Mouse (Mus musculus) lung, postnatal 14 days (tissue): Measurements from ENCODE around the gene Sos1.
A peak's percentile ranks its signal among the peaks of the same experiment; 100 is the strongest.
"Not testable (repeated sequence)": the region's sequence is repeated elsewhere in the genome, so short reads cannot be mapped to it uniquely, and the experiment has no call there.

Experiments used
- DNase-seq: peaks from one replicate; pipeline ENCODE4 v3.0.0; 2021

The Sos1 gene

GRCm38 (mm10) chr17:80418572-80419210, 61.6 kb downstream of the Sos1 start:
- DNase-seq: no peak

GRCm38 (mm10) chr17:80411182-80411581, 69.1 kb downstream of the Sos1 start:
- DNase-seq: no peak

GRCm38 (mm10) chr17:80398243-80398642, 82.0 kb downstream of the Sos1 start:
- DNase-seq: no peak

GRCm38 (mm10) chr17:80391423-80392403, 88.5 kb downstream of the Sos1 start:
- peak; percentile 61 for DNase-seq

- no peak for DNase-seq
These were observed 90.2 kb downstream of the Sos1 start for GRCm38 (mm10) chr17:80390024-80390423.

- DNase-seq: no peak
These were observed 94.6 kb downstream of the Sos1 start for GRCm38 (mm10) chr17:80385671-80386070.

- not testable (repeated sequence) for DNase-seq
These were observed 101.9 kb downstream of the Sos1 start for GRCm38 (mm10) chr17:80378386-80378785.

GRCm38 (mm10) chr17:80373726-80374096, 106.5 kb downstream of the Sos1 start:
- DNase-seq: no peak

- peak; percentile 90 for DNase-seq
These were observed 107.1 kb downstream of the Sos1 start, which contains the start of gene Gm10190 for GRCm38 (mm10) chr17:80372989-80373725. Gm10190 (minus strand) TSS chr17:80373541.

GRCm38 (mm10) chr17:80368606-80369005, 111.6 kb downstream of the Sos1 start:
- no peak for DNase-seq

GRCm38 (mm10) chr17:80367276-80367675, 113.0 kb downstream of the Sos1 start:
- DNase-seq: peak; percentile 22

GRCm38 (mm10) chr17:80360245-80360644, 120.0 kb downstream of the Sos1 start:
- DNase-seq: no peak

- no peak for DNase-seq
These were observed 133.0 kb downstream of the Sos1 start for GRCm38 (mm10) chr17:80347234-80347633.

- DNase-seq: no peak
These were observed 133.6 kb downstream of the Sos1 start for GRCm38 (mm10) chr17:80346591-80347125.

GRCm38 (mm10) chr17:80345277-80345676, 135.0 kb downstream of the Sos1 start:
- peak; percentile 7 for DNase-seq
